Mouse (Mus musculus) urinary bladder, postnatal 36 days (tissue): ENCODE data around the gene Ano10.
"Not testable (repeated sequence)": the region's sequence is repeated elsewhere in the genome, so short reads cannot be mapped to it uniquely, and the experiment has no call there.

Experiments used
- DNase-seq, 2 experiments: peaks; one replicate each; pipeline ENCODE4 v3.0.0; 2022; ENCODE audit warnings: low spot score in 2 of 2, mixed read lengths in 1 of 2

Ano10 gene

DNA sequence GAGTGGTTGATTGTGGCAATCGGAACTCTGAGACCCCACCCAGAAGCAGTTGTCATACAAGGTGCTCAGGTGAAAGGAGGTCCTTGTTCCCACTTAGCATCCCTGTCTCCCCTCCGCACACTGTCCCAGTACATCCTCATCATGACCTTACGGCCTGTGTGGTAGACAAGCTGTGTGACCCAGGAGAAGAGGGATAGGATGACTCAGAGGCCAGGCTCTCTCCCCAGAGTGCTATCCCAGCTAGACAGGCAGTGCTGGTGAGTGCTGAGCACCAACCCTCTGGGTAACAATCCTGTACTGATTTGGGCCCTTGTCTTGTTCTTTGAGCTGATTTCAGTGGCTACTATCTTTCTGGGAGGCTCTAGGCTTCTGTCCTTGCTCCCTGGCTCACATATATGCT is 95.6 kb downstream of the Ano10 start:
- DNase-seq, result no peak

DNA sequence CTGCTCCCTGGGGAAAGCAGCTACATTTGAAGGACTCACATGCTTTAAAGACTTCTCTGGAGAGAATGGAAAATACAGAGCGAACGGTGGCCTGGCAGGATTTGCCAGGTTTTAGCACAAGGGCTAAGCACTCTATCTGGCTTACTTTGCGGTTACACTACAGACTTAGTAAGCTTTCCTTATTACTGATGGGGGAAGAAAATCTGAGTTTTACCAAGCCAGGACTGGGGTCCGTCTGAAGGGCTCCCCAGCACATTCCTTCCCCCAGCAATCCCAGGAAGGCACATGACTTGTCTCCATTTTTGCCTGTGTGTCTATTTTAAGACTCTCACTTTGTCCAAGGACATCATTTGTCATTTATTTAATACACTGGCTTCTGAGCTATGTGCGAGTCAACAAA is 97.2 kb downstream of the Ano10 start:
- no peak for DNase-seq

DNA sequence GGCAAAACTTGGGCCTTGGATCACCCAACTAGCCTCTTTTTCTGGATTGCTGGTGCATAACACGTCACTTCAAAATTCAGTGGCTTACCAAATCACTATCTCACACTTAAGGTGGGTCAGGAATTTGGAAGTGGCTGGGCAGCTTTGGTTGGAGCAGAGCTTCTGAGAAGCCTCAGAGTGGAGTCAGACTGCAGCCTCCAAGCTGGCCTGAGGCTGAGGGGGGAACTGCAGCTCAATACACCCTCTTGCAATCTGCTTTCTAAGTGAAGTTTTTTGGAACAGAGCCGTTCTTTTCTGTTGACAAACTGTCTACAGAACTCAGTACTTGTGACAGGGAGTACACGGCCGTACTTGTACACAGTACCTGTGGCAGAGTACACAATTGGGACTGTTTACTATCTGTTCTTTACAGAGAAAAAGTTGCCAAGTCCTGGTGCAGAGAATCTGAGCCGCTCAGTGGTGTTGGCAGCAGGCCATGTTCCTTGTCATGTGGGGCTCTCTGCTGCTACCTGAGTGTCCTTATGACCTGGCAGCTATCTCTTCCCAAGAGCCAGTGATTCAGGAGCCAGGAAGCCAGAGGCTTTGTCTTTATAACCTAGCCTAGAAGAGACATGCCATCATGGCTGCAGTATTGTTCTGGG is 99.1 kb downstream of the Ano10 start:
- no peak for DNase-seq

DNA sequence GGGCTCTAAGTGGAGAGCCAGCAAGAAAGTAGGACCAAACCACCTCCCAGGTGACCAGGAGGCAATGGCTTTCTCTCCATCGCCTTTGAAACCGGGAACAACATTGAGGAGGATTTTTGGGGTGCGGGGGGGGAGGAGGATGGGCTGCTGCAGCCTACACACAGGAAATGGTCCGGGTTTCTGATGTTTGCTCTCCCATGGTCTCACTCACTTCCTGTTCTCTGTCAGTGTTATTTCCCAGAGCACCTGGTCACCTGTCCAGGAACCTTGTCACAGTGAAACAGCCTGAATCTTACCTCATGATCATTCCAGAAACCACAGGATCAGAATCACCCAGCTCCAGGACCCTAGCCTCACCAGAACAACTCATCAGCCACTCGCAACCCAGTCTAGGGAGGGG is 100.4 kb downstream of the Ano10 start:
- DNase-seq, result no peak

DNA sequence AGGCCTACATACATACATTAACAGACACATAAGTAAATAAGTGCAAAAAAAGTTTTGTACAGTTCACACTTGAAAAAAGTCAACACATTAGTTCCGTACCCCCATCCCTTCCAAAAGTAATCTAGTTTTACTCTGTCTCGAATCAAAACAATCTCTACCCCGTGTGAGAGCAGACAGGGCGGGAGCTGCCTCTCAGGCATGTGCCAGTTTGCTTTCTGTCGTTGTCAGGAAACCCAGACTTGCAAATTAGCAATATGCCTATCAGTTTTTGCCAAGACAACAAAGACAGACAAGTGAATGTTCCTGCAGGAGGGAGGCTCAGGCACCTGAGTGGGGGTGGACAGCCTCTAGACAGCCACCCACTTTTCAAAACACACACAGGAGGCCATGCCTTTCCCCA is 100.9 kb downstream of the Ano10 start:
- no peak for DNase-seq

DNA sequence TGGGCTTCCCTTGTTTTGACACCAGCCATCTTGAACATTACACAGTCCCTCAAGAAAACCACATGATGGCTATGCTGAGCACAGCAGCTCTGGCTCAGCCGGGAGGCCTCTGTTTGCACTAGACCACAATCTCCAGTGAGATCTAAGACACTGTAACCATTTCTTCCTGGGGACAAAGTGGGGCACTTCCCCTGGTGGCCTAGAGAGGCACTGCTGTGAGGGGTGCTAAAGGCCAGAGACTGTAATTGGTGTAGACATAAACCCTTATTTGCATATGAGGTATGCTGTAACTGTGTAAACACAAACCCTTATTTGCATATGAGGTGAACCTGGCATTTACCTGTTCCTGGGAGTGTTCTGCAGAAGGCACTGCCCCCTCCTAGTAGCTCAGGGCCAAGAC is 105.5 kb downstream of the Ano10 start:
- peak in 1 of 2 experiments; percentile 13 for DNase-seq

DNA sequence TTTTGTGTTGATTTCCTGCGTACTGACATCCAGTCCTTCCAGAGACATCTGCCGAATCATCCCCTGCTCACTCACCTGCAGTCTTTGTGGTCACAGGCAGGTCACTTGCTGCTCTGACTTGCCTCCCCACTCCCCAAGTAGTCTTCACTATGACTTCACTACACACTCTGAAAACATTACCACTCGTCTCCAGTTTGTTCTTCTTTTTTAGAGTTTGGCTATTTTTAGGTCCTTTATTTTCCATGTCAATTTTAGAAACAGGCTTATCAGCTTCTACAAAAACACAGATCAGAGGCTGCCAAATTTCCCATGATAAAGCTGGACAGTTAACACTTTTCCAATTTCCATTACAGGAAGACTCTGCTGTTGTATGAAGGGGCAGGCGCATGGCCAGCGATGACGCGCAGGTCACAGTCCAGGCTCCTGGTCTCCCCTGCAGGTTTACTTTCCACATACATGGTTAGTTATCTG is 106.7 kb downstream of the Ano10 start:
- no peak for DNase-seq

DNA sequence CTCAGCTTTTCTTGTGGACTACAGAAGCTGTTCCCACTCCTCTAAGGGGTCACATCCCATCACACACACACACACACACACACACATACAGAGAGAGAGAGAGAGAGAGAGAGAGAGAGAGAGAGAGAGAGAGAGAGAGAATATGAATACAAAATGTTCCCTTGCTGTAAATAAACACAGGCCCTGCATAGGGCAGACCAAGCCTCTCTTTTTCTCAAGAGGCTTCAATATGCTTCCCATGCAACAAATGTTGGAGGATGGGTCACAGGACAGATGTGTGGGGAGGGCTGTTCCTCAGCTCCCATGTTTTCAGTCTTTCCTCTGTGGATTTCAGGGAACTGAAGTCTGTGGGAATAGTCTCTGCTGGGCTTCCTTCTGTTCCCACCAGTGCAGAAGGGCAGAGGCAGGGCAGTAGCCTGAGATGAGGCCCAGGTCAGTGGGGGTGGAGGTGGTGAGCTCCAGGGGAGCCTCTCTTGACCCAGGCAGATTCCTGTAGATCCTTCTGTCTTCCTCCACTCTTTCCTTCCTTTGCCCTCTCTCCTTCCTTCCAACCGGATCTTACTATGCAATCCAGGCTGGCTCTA is 107.5 kb downstream of the Ano10 start:
- no peak for DNase-seq

DNA sequence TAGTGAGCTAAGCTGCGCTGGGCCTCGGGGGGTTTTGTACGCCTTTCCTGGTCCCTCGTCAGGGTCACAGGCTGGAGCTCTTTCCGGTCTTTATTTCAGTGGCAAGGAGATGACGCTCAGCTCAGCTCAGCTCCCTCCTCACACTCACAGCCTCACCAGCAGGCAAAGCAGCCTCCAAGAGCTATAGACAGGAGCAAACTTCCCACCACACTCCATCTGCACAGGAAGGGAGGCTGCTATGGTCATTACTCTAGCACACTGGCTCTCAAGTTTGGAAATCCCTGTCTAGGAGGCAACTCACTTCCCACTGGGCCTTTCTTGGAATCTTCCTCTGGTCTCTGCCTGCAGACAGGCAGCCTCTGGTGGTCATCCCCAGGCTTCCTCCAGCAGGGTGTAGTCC is 108.3 kb downstream of the Ano10 start:
- no peak for DNase-seq

DNA sequence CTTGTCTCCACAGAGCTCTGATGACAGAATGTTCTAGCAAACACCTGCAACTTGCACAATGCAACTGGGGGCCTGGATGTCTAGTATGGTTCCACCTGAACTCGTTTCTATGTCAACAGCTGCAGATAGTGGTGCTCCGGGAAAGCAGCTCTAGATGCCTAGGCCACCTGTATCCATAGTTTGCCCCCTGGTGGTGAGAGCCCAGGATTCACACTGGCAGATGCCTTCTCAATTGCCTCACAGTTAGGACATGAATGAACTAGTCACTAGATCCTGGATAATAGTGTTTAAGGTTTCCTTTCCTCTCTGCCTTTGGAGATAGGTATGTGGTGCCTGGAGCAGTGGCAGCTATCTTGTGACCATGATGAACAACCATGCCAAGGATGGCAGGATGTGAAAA is 109.2 kb downstream of the Ano10 start:
- peak; percentile 78 to 83 for DNase-seq

DNA sequence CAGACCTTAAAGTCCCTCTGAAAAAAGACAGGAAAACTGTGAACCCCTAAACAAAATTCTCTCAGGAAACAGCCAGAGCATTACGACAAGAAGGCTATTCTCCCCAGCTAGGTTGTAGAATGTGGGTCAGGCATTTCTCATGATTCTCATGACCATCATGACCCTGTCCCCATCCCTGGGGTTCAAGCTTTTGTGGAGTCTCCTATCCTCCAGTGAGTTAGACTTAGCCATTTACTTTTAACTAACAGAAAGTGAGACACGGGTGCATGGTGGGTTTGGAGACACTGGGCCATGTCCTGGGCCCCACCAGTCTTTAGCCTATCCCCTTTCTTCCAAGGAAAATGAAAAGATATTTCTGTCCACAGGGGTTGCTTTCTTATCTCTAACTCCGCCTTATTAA is 109.9 kb downstream of the Ano10 start:
- DNase-seq, result no peak

DNA sequence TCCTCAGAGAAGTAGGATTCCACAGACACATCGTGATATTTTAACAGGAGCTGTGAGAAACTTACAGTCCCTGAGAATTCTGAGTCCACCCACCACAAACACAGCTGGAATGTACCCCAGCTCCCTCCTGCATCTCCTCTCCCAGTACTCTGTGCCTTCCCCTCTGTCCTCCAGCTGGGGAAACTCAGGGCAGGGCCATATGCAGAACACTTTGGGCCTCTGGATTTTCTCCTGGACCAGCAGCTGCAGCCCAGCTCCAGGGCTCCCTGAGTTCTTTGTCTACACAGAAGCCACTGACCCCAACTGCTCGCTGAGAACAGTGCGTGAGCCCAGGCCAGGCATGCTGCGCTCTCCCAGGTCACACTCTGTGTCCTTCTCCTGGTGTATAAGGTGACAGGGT is 111.1 kb downstream of the Ano10 start:
- no peak for DNase-seq

DNA sequence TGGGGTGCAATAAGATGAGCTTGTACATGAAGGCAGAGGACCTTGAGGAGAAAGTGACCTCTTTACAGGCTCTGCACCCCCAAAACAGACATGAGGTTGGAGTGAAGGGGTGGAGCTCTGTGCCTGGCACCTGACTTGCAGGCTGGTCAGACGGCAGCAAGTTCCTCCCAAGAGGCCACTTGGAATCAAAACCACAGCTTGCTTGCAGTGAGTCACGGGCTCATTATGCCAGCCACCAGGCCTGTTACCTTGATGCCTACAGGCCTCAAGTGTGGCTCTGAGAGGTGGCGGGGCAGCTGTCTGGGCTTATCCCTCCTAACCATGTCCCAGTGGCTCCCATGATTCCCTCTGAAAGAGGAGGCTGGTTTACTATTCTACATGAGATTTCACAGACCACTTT is 114.1 kb downstream of the Ano10 start:
- no peak for DNase-seq

DNA sequence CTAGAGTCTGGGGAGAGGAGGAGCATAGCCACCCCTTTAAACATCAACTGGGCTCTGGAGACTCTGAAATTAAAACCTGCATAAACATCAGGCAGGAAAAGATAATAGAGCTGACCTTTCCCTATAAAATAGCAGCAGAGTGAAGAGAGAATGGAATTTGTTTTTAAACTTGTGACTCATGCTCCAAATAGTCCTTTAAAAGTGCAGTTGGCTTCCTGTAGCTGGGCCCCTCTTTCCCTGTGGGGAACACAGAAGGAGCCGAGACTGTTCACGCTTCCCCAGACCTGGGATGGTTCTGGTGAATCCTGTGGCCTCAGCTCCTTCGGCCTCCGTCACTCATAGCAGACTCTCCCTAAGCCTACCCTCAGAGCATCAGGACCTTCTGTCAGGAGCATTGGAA is 115.8 kb downstream of the Ano10 start:
- DNase-seq, result no peak

DNA sequence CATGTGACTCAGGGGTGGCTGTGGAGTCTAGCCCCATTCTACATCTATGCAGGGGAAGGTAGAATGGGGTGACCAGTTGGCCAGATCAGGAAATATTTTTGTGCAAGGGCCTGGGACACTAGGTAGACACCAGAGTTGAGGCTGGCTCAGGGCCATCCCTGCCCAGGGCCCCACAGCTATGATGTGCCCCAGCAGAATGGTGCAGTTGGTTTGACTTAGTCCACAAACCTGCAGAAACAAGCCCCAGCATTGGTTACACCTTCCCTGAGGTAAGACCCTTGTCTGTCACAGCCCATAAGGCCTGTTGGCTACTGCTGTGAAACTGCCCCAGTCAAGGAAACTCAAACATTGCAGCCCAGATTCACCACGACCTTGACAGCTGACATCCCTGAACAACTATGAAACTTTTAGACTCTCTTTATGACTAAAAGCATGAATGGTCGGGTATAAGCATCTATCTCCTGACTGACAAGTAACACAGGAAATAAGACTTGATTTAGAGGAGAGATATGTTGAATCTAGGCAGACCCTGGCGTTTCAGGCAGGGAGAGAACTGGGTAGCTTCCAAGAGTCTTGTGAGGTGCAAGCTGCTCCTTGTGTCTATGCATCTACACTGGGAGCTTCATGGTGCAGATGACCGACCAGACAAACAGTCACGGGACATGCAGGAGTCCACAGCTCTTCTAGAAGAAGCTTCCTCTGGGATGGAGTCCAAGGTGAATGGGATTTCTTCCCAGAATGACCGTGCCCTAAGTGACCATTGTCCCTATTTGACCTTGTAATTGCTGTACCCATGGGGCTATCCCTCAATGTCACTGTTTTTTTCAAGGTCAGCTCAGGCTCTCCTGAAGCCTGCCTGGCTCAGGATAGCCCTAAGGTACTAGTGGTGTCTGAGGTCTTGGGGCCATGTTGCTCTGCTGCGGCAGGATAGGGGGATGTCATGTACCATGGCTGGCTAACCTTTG is 116.7 kb downstream of the Ano10 start:
- DNase-seq, result no peak

DNA sequence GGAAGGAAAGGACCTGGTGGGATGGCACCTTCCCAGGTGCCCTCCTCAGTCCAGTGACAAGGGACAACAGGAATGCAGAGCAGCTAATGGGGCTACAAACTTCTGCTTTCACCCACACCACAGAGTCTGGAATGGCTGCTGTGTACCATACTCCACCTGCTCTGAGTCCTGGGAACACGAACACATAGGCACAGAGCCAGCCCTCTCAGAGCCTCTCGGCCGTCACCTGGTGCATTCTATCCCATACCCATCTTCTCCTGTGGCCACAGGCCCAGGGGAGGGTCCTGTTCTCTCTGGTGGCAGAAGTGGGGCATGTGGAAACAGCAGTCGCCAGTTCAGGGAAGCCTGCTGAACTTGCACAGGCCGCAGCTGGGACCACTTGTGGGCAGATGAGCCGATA is 119.5 kb downstream of the Ano10 start:
- DNase-seq, result no peak

DNA sequence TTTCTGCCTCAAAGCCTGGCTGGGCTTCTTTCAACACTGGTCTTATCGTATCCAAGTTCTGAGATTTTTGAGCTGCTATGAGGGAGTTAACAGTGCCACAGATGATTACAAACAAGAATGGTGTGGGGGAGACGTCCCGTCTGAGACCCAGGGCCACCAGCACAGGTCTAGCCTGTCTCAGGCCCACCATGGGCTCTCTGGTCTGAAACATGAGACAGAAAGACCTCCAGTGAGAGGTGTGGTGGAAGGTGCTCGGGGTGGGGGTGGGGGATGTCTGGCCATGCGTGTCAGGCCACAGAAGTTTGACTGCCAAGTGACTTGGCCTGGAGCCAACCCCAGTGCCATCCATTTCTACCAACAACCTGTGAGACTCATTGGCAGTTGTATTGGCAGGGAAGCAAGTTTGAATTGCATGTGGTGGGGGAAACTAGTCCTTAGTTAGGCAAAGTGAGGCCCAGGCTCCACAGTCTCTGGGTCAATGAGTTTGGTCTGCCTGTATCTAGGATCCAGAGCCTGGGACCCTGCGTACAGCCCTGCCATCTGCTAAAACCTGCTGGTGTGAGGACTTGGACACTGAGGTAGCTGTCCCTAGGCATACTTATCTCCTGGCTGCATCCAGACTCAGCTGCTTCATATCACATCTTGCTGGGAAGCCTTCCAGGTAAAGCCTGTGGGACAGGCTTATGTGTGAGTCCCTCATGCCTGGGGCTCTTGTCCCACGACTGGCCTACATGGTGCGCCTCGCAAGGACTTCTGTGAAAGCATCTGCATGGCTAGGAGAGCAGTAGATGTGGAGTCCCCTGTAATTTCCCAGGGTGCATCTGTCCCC is 120.6 kb downstream of the Ano10 start:
- no peak for DNase-seq

DNA sequence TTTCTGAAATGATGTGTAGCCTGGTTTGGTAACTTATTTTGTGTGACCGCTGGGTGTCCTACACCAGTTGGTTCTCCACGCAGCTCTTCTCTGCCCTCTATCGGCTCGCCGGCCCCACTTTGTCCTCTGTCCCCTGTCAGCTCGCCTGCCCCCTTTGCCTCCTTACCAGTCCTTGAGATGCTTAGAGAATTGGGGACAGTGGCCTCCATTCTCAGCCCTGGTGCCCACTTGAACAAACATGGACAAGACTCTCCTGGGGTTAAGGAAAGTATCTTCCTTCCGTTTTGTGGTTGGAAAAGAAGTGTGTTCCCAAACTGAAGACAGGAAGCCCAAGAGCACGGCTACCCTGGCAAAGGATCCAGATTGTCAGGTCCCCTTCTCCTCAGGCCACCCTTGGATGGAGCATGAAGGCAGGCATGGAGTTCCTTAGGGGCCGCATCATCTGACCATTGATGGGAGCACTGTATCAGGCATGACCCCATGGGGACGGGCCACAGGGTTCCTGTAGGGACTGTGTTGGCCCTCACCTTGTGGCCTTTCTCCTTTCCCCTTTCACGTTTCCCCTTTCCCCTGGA is 121.5 kb downstream of the Ano10 start:
- DNase-seq, result no peak

DNA sequence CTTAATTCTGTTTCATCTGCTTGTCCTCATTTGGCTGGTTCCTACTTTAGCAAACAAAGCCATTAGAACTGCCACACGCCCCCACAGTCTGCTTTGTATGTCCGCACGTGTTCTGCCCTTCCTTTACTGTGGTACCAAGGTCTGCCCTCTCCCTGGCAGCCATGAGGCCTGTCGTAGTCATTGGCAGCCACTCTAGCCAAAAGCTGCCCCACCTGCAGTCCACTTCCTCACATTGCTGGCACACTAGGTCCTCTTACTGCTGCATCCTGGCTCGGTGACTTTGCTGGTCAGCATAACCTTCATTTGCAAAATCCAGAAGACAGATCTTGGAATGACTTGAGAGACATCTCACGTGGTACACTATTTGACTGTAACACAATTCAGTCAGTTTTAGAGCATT is 124.3 kb downstream of the Ano10 start:
- no peak for DNase-seq

DNA sequence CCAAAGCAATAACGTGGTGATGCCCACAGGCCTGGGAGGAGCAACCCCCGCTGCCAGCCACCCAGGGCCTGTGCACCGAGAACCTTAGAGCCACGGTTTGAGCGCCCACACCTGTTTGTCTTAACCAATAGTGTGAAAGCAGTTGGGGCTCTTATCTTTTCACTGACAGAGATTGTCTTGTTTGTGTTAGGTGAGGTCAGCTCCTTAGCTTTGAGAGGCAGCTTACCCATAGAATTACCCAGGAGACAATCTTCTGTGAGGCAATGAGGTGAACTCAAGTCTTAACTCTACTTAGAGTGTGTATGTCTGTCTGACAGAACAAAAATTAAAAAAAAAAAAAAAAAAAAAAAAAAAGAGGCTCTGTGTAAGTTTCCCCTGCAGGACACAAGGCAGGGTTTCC is 126.5 kb downstream of the Ano10 start:
- not testable (repeated sequence) for DNase-seq

DNA sequence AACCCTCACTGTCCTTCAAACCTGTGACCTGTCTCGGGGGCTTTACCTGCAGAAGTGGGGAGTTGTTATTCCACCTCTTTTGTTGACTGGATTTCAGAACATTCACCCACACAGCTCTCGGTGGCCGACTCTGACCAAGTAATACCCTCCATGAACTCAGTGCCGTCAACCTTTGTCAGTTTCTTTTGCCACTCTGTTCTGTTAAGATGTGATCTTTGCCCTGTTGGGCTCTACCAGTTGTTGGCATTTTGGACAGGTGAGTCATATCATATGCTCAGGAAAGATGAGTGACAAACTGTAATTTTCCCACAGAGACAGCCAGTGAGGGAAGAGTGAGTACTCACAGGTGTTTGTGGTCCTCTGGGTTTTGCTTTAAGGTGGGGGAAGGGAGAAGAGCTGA is 129.7 kb downstream of the Ano10 start:
- DNase-seq, result no peak

DNA sequence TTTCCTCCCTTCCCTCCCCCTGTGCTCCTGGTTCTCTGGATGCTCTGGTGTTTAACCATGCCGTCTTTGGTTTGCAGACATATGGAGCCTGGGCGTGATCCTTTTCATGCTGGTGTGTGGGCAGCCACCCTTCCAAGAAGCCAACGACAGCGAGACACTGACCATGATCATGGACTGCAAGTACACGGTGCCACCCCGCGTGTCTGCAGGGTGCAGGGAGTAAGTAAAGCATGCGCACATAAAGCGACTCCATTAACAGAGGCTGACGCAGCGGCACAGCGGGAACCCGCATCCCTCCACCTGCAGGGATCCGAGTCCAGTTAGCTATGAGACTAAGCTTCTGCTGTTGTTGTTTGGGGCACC is 137.2 kb downstream of the Ano10 start:
- no peak for DNase-seq
